Mouse (Mus musculus): ENCODE measurements around the gene Wdr83os.

DNA sequence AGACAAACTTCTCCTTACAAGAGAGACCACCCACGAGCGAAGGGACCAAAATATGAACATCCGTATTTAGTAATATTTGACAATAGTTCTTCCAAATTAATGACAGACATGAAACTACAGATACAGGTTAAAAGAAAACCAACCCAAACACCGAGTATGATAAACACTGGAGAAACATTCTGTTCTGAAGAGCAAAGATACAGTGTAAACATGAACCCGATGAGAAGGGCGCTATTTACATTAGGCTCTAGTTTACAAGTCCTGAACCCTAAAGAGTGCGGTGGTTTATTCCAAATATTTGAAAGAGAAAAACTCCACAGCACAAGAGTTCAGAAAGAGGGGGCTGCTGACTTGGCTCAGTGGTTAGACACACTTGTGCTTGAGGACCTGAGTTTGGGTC lies 36.4 kb downstream of the Wdr83os start:
- no peak for TF ChIP-seq CTCF (IDR thresholded peaks at IDR 0.05; ENCODE audit: low read depth, low read length)
- TF ChIP-seq POLR2A (IDR thresholded peaks at IDR 0.05; ENCODE audit: borderline replicate concordance, low read depth, low read length): no peak
